Comparison of ENCODE assay signal across 34 mouse cellular contexts in the genomic region with DNA sequence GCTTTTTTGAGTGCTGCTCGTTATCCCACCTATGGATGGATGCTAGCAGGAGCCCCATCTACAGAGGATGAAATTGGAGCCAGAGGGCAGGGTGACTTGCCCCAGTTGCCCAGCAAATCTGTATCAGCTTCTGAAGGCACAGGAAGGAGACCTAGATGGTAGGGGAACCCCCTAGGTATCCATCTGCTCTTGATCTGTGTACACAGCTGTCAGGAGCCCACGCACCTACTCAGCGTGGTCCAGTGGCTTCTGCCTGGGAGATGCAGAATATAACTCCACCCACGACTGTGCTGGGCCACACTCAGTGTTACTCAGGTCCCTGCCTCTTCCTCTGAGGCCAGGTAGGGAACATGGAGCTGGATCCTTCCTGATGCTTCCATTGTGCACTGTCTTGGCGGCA. TPM values are rescaled to one million over a fixed set of nuclear protein-coding genes. Genes with fewer than 3 reads are reported as not detected.
DNase-seq lines count a peak whose midpoint lies in the region; ATAC-seq lines count a peak whose summit lies in the region.
"Had no signal": no experiment of that assay in that cellular context is flagged by ENCODE, and none has a peak within 500 bp of the region (broad histone marks: within the 10 kb centered on the region; RNA-seq: fewer than 3 reads in every experiment).

No protein-coding gene starts in this region.

- H3K4me1 ChIP-seq in embryonic facial prominence, embryonic 10.5 days = peaks cover 48% of the 10 kb centered on the region
- peaks cover 14% of the 10 kb centered on the region for H3K4me1 ChIP-seq in stomach, embryonic 16.5 days (ENCODE audit: control insufficient read depth, insufficient read depth, low read length)
- peaks cover 24% of the 10 kb centered on the region for H3K4me1 ChIP-seq in kidney, embryonic 16.5 days (ENCODE audit: insufficient read depth, low read length)

- H3K4me3 ChIP-seq in embryonic facial prominence, embryonic 10.5 days = no peak overlapping the region
- H3K4me3 ChIP-seq in stomach, embryonic 16.5 days (replicated peaks; ENCODE audit: low read length) = no peak overlapping the region
- H3K4me3 ChIP-seq in kidney, embryonic 16.5 days (ENCODE audit: low read length) = no peak overlapping the region
- H3K4me3 ChIP-seq: embryonic facial prominence, embryonic 13.5 days; forebrain, embryonic 10.5 days; forebrain, embryonic 15.5 days; hindbrain, embryonic 12.5 days; midbrain, embryonic 12.5 days; neural tube, embryonic 12.5 days had no signal

- no peaks in the 10 kb centered on the region for H3K9me3 ChIP-seq in embryonic facial prominence, embryonic 10.5 days
- H3K9me3 ChIP-seq in stomach, embryonic 16.5 days (replicated peaks; ENCODE audit: control insufficient read depth, low read length) = no peaks in the 10 kb centered on the region
- no peaks in the 10 kb centered on the region for H3K9me3 ChIP-seq in kidney, embryonic 16.5 days (ENCODE audit: low read length)
- H3K9me3 ChIP-seq: embryonic facial prominence, embryonic 13.5 days; forebrain, embryonic 10.5 days; forebrain, embryonic 15.5 days; hindbrain, embryonic 12.5 days; lung, embryonic 15.5 days; midbrain, embryonic 12.5 days; neural tube, embryonic 12.5 days had no signal

- H3K4me2 ChIP-seq in stomach, embryonic 16.5 days (ENCODE audit: low read depth, low read length) = no peak overlapping the region
- H3K4me2 ChIP-seq in kidney, embryonic 16.5 days (replicated peaks; ENCODE audit: low read depth, low read length) = no peak overlapping the region
- H3K4me2 ChIP-seq: embryonic facial prominence, embryonic 13.5 days; forebrain, embryonic 15.5 days; heart, embryonic 11.5 days; hindbrain, embryonic 12.5 days; liver, embryonic 11.5 days; lung, embryonic 15.5 days; midbrain, embryonic 12.5 days; neural tube, embryonic 12.5 days had no signal

- H3K27ac ChIP-seq in embryonic facial prominence, embryonic 10.5 days (replicated peaks) = 0 out of 2 replicates have a peak overlapping the region, but pooled peaks have one; percentile 14
- peak overlapping the region; percentile 64; the same call in 1 of the 2 replicates for H3K27ac ChIP-seq in stomach, embryonic 16.5 days (ENCODE audit: low read length)
- H3K27ac ChIP-seq in kidney, embryonic 16.5 days (ENCODE audit: low read length) = no peak overlapping the region
- H3K27ac ChIP-seq: embryonic facial prominence, embryonic 13.5 days; forebrain, embryonic 10.5 days; forebrain, embryonic 15.5 days; hindbrain, embryonic 12.5 days; kidney, postnatal 0 days; lung, embryonic 15.5 days; midbrain, embryonic 12.5 days; neural tube, embryonic 12.5 days had no signal

- H3K27me3 ChIP-seq in embryonic facial prominence, embryonic 10.5 days (replicated peaks; ENCODE audit: low read depth, poor library complexity, severe bottlenecking) = no peaks in the 10 kb centered on the region
- no peaks in the 10 kb centered on the region for H3K27me3 ChIP-seq in stomach, embryonic 16.5 days (ENCODE audit: control insufficient read depth, insufficient read depth, low read length)
- H3K27me3 ChIP-seq in kidney, embryonic 16.5 days (ENCODE audit: insufficient read depth, low read length) = no peaks in the 10 kb centered on the region
- H3K27me3 ChIP-seq: embryonic facial prominence, embryonic 13.5 days; forebrain, embryonic 15.5 days; hindbrain, embryonic 12.5 days; lung, embryonic 15.5 days; midbrain, embryonic 12.5 days; neural tube, embryonic 12.5 days had no signal

- peak; percentile 31; the same call in 1 of the 2 replicates for ATAC-seq in frontal cortex, adult (ENCODE audit: low TSS enrichment)
- ATAC-seq in stomach, embryonic 16.5 days (ENCODE audit: insufficient read depth, low FRiP score) = no peak
- ATAC-seq in kidney, embryonic 16.5 days (ENCODE audit: low FRiP score, low TSS enrichment) = no peak
- ATAC-seq: forebrain, embryonic 15.5 days had no signal

- H3K36me3 ChIP-seq in embryonic facial prominence, embryonic 10.5 days (replicated peaks) = no peaks in the 10 kb centered on the region
- H3K36me3 ChIP-seq in stomach, embryonic 16.5 days (ENCODE audit: control insufficient read depth, insufficient read depth, low read length) = no peaks in the 10 kb centered on the region
- no peaks in the 10 kb centered on the region for H3K36me3 ChIP-seq in kidney, embryonic 16.5 days (ENCODE audit: insufficient read depth, low read length)
- H3K36me3 ChIP-seq: embryonic facial prominence, embryonic 13.5 days; forebrain, embryonic 10.5 days; forebrain, embryonic 15.5 days; hindbrain, embryonic 12.5 days; lung, embryonic 15.5 days; midbrain, embryonic 12.5 days; neural tube, embryonic 12.5 days had no signal

- WGBS in embryonic facial prominence, embryonic 10.5 days = 83% methylated on average over 5 of the region's 5 CpGs
- WGBS in stomach, embryonic 16.5 days = 76% methylated on average over 5 of the region's 5 CpGs
- WGBS in kidney, embryonic 16.5 days = 60% methylated on average over 5 of the region's 5 CpGs

- 0 out of 2 replicates have a peak overlapping the region, but pooled peaks have one; percentile 7 for H3K9ac ChIP-seq in stomach, embryonic 16.5 days (ENCODE audit: low read length)
- H3K9ac ChIP-seq in kidney, embryonic 16.5 days (replicated peaks; ENCODE audit: low read length) = no peak overlapping the region
- H3K9ac ChIP-seq: embryonic facial prominence, embryonic 13.5 days; forebrain, embryonic 15.5 days; hindbrain, embryonic 12.5 days; lung, embryonic 15.5 days; midbrain, embryonic 12.5 days; neural tube, embryonic 12.5 days had no signal

- DNase-seq in frontal cortex, postnatal 25 days (ENCODE audit: low spot score in 2 of 2) = no peak
- DNase-seq in CD4-positive, CD25-positive, alpha-beta regulatory T cell, adult 2 months (ENCODE audit: low read depth, low spot score) = peak; percentile 45
- DNase-seq in embryonic facial prominence, embryonic 10.5 days (ENCODE audit: low spot score) = no peak
- DNase-seq in urinary bladder, adult 18-20 months (ENCODE audit: low spot score in 2 of 2) = no peak
- no peak for DNase-seq in adrenal gland, postnatal 36 days
- DNase-seq: adrenal gland, adult 8-10 months; cerebellum, adult 11-12 months; cerebellum, adult 9-11 months; embryo, embryonic 11 days; gastrocnemius, postnatal 10 days; heart, adult 11 months; heart, postnatal 36 days; kidney, adult 2 months; layer of hippocampus, adult 9-11 months; lung, postnatal 36 days; right cerebral cortex, adult 18-20 months; thymus, postnatal 25 days had no signal

RNA-seq across cellular contexts. Expression of gene Dock6, which starts 1.5 kb away (rescaled TPM):
- 27.2 and 28.0 TPM in 2 replicates for polyA plus RNA-seq in embryonic facial prominence, embryonic 10.5 days (2016; fragmentation: Nextera tagmentation; extraction: Ambion mirVana)
- polyA plus RNA-seq in stomach, embryonic 16.5 days (2015; fragmentation: Nextera tagmentation; extraction: Ambion mirVana) = 39.4 and 41.6 TPM in 2 replicates
- polyA plus RNA-seq in kidney, embryonic 16.5 days (2015; fragmentation: Nextera tagmentation; extraction: Ambion mirVana) = 46.8 and 47.1 TPM in 2 replicates
- total RNA-seq in adrenal gland, postnatal 36 days (2021) = 10 to 100 TPM; 31.2 to 40.7 TPM

RNA-seq across cellular contexts. Expression of gene Angptl8, which starts 18.7 kb away (rescaled TPM):
- 0.48 and 0.52 TPM in 2 replicates for polyA plus RNA-seq in embryonic facial prominence, embryonic 10.5 days (2016; fragmentation: Nextera tagmentation; extraction: Ambion mirVana)
- 6.4 TPM in 2 replicates for polyA plus RNA-seq in stomach, embryonic 16.5 days (2015; fragmentation: Nextera tagmentation; extraction: Ambion mirVana)
- polyA plus RNA-seq in kidney, embryonic 16.5 days (2015; fragmentation: Nextera tagmentation; extraction: Ambion mirVana) = 5.4 and 6.0 TPM in 2 replicates
- total RNA-seq in adrenal gland, postnatal 36 days (2021) = 1 to 10 TPM; 7.5 to 8.7 TPM
- total RNA-seq: ES-E14; heart, postnatal 36 days; left cerebral cortex, postnatal 10 days; midbrain, postnatal 0 days had no signal
- polyA plus RNA-seq: myocyte had no signal

RNA-seq across cellular contexts. Expression of gene Kank2, which starts 55.4 kb away (rescaled TPM):
- 15.3 and 17.8 TPM in 2 replicates for polyA plus RNA-seq in embryonic facial prominence, embryonic 10.5 days (2016; fragmentation: Nextera tagmentation; extraction: Ambion mirVana)
- polyA plus RNA-seq in stomach, embryonic 16.5 days (2015; fragmentation: Nextera tagmentation; extraction: Ambion mirVana) = 11.2 and 11.6 TPM in 2 replicates
- 18.7 and 19.7 TPM in 2 replicates for polyA plus RNA-seq in kidney, embryonic 16.5 days (2015; fragmentation: Nextera tagmentation; extraction: Ambion mirVana)
- 10 to 100 TPM; 31.2 to 38.3 TPM for total RNA-seq in adrenal gland, postnatal 36 days (2021)
